Mouse (Mus musculus): Measurements from ENCODE around the gene H2-T23. TPM values are rescaled to one million over a fixed set of nuclear protein-coding genes. Genes with fewer than 3 reads are reported as not detected.

Gene H2-T23
- polyA plus RNA-seq, 1 experiment from 2014 or later: 120 TPM

GRCm38 (mm10) chr17:35994175-35994878 is 38.3 kb downstream of the H2-T23 start:
- Histone ChIP-seq H3K9ac (replicated peaks) (peak overlapping the region; percentile 70), H3K4me2 (ENCODE audit: low read depth, low read length) (peak overlapping the region; percentile 74), H3K27me3 (ENCODE audit: insufficient read depth, low read length) (no peaks in the 10 kb centered on the region), H3K9me3 (ENCODE audit: low read length) (no peaks in the 10 kb centered on the region), H3K4me1 (ENCODE audit: insufficient read depth) (peaks cover 22% of the 10 kb centered on the region), H3K36me3 (replicated peaks; ENCODE audit: insufficient read depth, low read length) (no peaks in the 10 kb centered on the region), H3K4me3 (ENCODE audit: low read depth, low read length) (peak overlapping the region; percentile 63), H3K27ac (ENCODE audit: low read depth) (peak overlapping the region; percentile 86)
- WGBS (ENCODE audit: insufficient replicate concordance): 2% methylated on average over 31 of the region's 31 CpGs
- peak; percentile 86 for DNase-seq
- ATAC-seq: peak; percentile 55
- no peak for TF ChIP-seq CTCF (IDR thresholded peaks at IDR 0.05; ENCODE audit: low read depth)
- 0 out of 2 replicates have a peak, but pooled peaks have one; percentile 9 for TF ChIP-seq EP300 (IDR thresholded peaks at IDR 0.05; ENCODE audit: low read depth)

GRCm38 (mm10) chr17:35993675-35994074 is 39.0 kb downstream of the H2-T23 start:
- peak; percentile 89 for DNase-seq
- Histone ChIP-seq H3K9ac (replicated peaks) (peak overlapping the region; percentile 70; the same call in 1 of the 2 replicates), H3K27me3 (ENCODE audit: insufficient read depth, low read length) (no peaks in the 10 kb centered on the region), H3K4me2 (ENCODE audit: low read depth, low read length) (peak overlapping the region; percentile 74), H3K36me3 (replicated peaks; ENCODE audit: insufficient read depth, low read length) (peaks cover 1% of the 10 kb centered on the region; the same call in 1 of the 2 replicates), H3K9me3 (ENCODE audit: low read length) (no peaks in the 10 kb centered on the region), H3K4me1 (ENCODE audit: insufficient read depth) (peaks cover 18% of the 10 kb centered on the region), H3K27ac (ENCODE audit: low read depth) (peak overlapping the region; percentile 86; the same call in 1 of the 2 replicates), H3K4me3 (ENCODE audit: low read depth, low read length) (peak overlapping the region; percentile 63)
- peak; percentile 64 for ATAC-seq
- WGBS (ENCODE audit: insufficient replicate concordance): 4% methylated on average over 17 of the region's 17 CpGs
- TF ChIP-seq EP300 (IDR thresholded peaks at IDR 0.05; ENCODE audit: low read depth) (no peak), CTCF (IDR thresholded peaks at IDR 0.05; ENCODE audit: low read depth) (peak; percentile 100)

- WGBS (ENCODE audit: insufficient replicate concordance): 28% methylated on average over 10 of the region's 10 CpGs
- H3K4me1 ChIP-seq (ENCODE audit: insufficient read depth): peaks cover 3% of the 10 kb centered on the region; the same call in 1 of the 2 replicates
- no peak overlapping the region for H3K27ac ChIP-seq (ENCODE audit: low read depth)
- no peak overlapping the region for H3K9ac ChIP-seq (replicated peaks)
- DNase-seq (no peak), ATAC-seq (no peak)
- TF ChIP-seq EP300 (IDR thresholded peaks at IDR 0.05; ENCODE audit: low read depth): no peak
- TF ChIP-seq CTCF (IDR thresholded peaks at IDR 0.05; ENCODE audit: low read depth): no peak
- peaks cover 10% of the 10 kb centered on the region; the same call in 1 of the 2 replicates for H3K36me3 ChIP-seq (replicated peaks; ENCODE audit: insufficient read depth, low read length)
- no peaks in the 10 kb centered on the region for H3K27me3 ChIP-seq (ENCODE audit: insufficient read depth, low read length)
- no peaks in the 10 kb centered on the region for H3K9me3 ChIP-seq (ENCODE audit: low read length)
- no peak overlapping the region for H3K4me2 ChIP-seq (ENCODE audit: low read depth, low read length)
- no peak overlapping the region for H3K4me3 ChIP-seq (ENCODE audit: low read depth, low read length)
These were observed 40.9 kb downstream of the H2-T23 start for GRCm38 (mm10) chr17:35991781-35992180.

GRCm38 (mm10) chr17:35981776-35982175 is 50.9 kb downstream of the H2-T23 start:
- Histone ChIP-seq H3K27me3 (ENCODE audit: insufficient read depth, low read length) (no peaks in the 10 kb centered on the region), H3K27ac (ENCODE audit: low read depth) (no peak overlapping the region), H3K36me3 (replicated peaks; ENCODE audit: insufficient read depth, low read length) (peaks cover 22% of the 10 kb centered on the region), H3K9me3 (ENCODE audit: low read length) (no peaks in the 10 kb centered on the region), H3K4me1 (ENCODE audit: insufficient read depth) (peaks cover 10% of the 10 kb centered on the region), H3K4me2 (ENCODE audit: low read depth, low read length) (no peak overlapping the region), H3K4me3 (ENCODE audit: low read depth, low read length) (no peak overlapping the region), H3K9ac (replicated peaks) (no peak overlapping the region)
- no peak for ATAC-seq
- 86% methylated on average over 9 of the region's 9 CpGs for WGBS (ENCODE audit: insufficient replicate concordance)
- no peak for DNase-seq
- no peak for TF ChIP-seq EP300 (IDR thresholded peaks at IDR 0.05; ENCODE audit: low read depth)
- no peak for TF ChIP-seq CTCF (IDR thresholded peaks at IDR 0.05; ENCODE audit: low read depth)

- Histone ChIP-seq H3K4me3 (ENCODE audit: low read depth, low read length) (peak overlapping the region; percentile 80), H3K36me3 (replicated peaks; ENCODE audit: insufficient read depth, low read length) (peaks cover 20% of the 10 kb centered on the region), H3K9me3 (ENCODE audit: low read length) (no peaks in the 10 kb centered on the region), H3K27ac (ENCODE audit: low read depth) (peak overlapping the region; percentile 91), H3K4me2 (ENCODE audit: low read depth, low read length) (peak overlapping the region; percentile 92), H3K4me1 (ENCODE audit: insufficient read depth) (peaks cover 10% of the 10 kb centered on the region), H3K9ac (replicated peaks) (peak overlapping the region; percentile 64), H3K27me3 (ENCODE audit: insufficient read depth, low read length) (no peaks in the 10 kb centered on the region)
- TF ChIP-seq CTCF (IDR thresholded peaks at IDR 0.05; ENCODE audit: low read depth) (no peak), EP300 (IDR thresholded peaks at IDR 0.05; ENCODE audit: low read depth) (no peak)
- under 1% methylated on average over 24 of the region's 29 CpGs for WGBS (ENCODE audit: insufficient replicate concordance)
- ATAC-seq (peak; percentile 6), DNase-seq (no peak)
These were observed 52.3 kb downstream of the H2-T23 start for GRCm38 (mm10) chr17:35980363-35980754.

Other genes with a start within 250 kb of the H2-T23 start
- 15.4 and 18.6 TPM in 2 replicates for gene Ier3, start 211.2 kb downstream of the H2-T23 start, polyA plus RNA-seq (2015; fragmentation: Nextera tagmentation; extraction: Ambion mirVana)
- 25.9 and 31.3 TPM in 2 replicates for gene Flot1, start 209.6 kb downstream of the H2-T23 start, polyA plus RNA-seq (2015; fragmentation: Nextera tagmentation; extraction: Ambion mirVana)
- gene Tubb5, start 194.5 kb downstream of the H2-T23 start, polyA plus RNA-seq (2015; fragmentation: Nextera tagmentation; extraction: Ambion mirVana): 198 and 213 TPM in 2 replicates
- 2.5 and 3.3 TPM in 2 replicates for gene Mdc1, start 191.3 kb downstream of the H2-T23 start, polyA plus RNA-seq (2015; fragmentation: Nextera tagmentation; extraction: Ambion mirVana)
- gene Nrm, start 171.5 kb downstream of the H2-T23 start, polyA plus RNA-seq (2015; fragmentation: Nextera tagmentation; extraction: Ambion mirVana): 15.5 and 15.8 TPM in 2 replicates
- 14.1 and 15.3 TPM in 2 replicates for gene Ppp1r18, start 167.3 kb downstream of the H2-T23 start, polyA plus RNA-seq (2015; fragmentation: Nextera tagmentation; extraction: Ambion mirVana)
- 14.3 and 15.6 TPM in 2 replicates for gene Dhx16, start 153.0 kb downstream of the H2-T23 start, polyA plus RNA-seq (2015; fragmentation: Nextera tagmentation; extraction: Ambion mirVana)
- 15.6 and 16.9 TPM in 2 replicates for gene 2310061I04Rik, start 135.4 kb downstream of the H2-T23 start, polyA plus RNA-seq (2015; fragmentation: Nextera tagmentation; extraction: Ambion mirVana)
- gene Atat1, start 122.8 kb downstream of the H2-T23 start, polyA plus RNA-seq (2015; fragmentation: Nextera tagmentation; extraction: Ambion mirVana): 3.4 and 4.8 TPM in 2 replicates
- gene Mrps18b, start 116.5 kb downstream of the H2-T23 start, polyA plus RNA-seq (2015; fragmentation: Nextera tagmentation; extraction: Ambion mirVana): 81.2 and 82.4 TPM in 2 replicates
- gene Ppp1r10, start 116.4 kb downstream of the H2-T23 start, polyA plus RNA-seq (2015; fragmentation: Nextera tagmentation; extraction: Ambion mirVana): 10.0 and 15.9 TPM in 2 replicates
- 37.8 and 47.7 TPM in 2 replicates for gene Abcf1, start 63.1 kb downstream of the H2-T23 start, polyA plus RNA-seq (2015; fragmentation: Nextera tagmentation; extraction: Ambion mirVana)
- 9.5 and 10.8 TPM in 2 replicates for gene Gnl1, start 53.0 kb downstream of the H2-T23 start, polyA plus RNA-seq (2015; fragmentation: Nextera tagmentation; extraction: Ambion mirVana)
- gene Prr3, start 52.6 kb downstream of the H2-T23 start, polyA plus RNA-seq (2015; fragmentation: Nextera tagmentation; extraction: Ambion mirVana): 6.1 and 6.3 TPM in 2 replicates
- 4.6 and 5.4 TPM in 2 replicates for gene H2-T24, start 12.3 kb downstream of the H2-T23 start, polyA plus RNA-seq (2015; fragmentation: Nextera tagmentation; extraction: Ambion mirVana)
- 16.2 and 17.1 TPM in 2 replicates for gene H2-T22, start 9.9 kb upstream of the H2-T23 start, polyA plus RNA-seq (2015; fragmentation: Nextera tagmentation; extraction: Ambion mirVana)
- gene Gm6034, start 10.1 kb upstream of the H2-T23 start, polyA plus RNA-seq (2015; fragmentation: Nextera tagmentation; extraction: Ambion mirVana): not detected in 2 replicates
- 0.12 TPM in 1 of 2 replicates, not detected in the other for gene Gm11127, start 25.5 kb upstream of the H2-T23 start, polyA plus RNA-seq (2015; fragmentation: Nextera tagmentation; extraction: Ambion mirVana)
- not detected in 2 replicates for gene Gm19684, start 88.8 kb upstream of the H2-T23 start, polyA plus RNA-seq (2015; fragmentation: Nextera tagmentation; extraction: Ambion mirVana)
- not detected in 2 replicates for gene Gm7030, start 96.6 kb upstream of the H2-T23 start, polyA plus RNA-seq (2015; fragmentation: Nextera tagmentation; extraction: Ambion mirVana)
- gene Gm8909, start 135.7 kb upstream of the H2-T23 start, polyA plus RNA-seq (2015; fragmentation: Nextera tagmentation; extraction: Ambion mirVana): not detected in 2 replicates
- not detected in 2 replicates for gene H2-T3, start 157.4 kb upstream of the H2-T23 start, polyA plus RNA-seq (2015; fragmentation: Nextera tagmentation; extraction: Ambion mirVana)
- gene Rpp21, start 225.2 kb upstream of the H2-T23 start, polyA plus RNA-seq (2015; fragmentation: Nextera tagmentation; extraction: Ambion mirVana): 53.2 and 55.1 TPM in 2 replicates
- 2.7 and 3.6 TPM in 2 replicates for gene Trim39, start 239.4 kb upstream of the H2-T23 start, polyA plus RNA-seq (2015; fragmentation: Nextera tagmentation; extraction: Ambion mirVana)

Data from liver, postnatal 0 days (tissue).